Mouse (Mus musculus): ENCODE data around the gene Spats2.
"Not testable (repeated sequence)": the region's sequence is repeated elsewhere in the genome, so short reads cannot be mapped to it uniquely, and the experiment has no call there.

Spats2 gene

DNA sequence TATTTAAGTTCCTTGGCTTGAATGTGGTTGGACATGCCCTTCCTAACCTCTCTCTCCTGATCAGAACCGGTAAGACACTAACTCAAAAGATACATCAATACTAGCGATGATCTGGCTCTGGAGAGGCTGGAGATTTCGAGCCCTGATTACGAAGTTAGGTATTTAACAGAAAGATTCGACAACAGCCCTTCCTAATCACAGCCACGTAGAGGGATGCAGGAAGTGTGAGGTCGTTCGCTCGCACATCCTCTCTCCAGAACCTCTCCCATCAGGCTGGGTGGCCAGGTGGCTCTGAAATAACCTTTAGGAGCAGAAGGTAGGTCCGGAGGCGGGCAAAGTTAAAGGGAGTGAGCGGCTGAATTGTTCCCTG lies at the start of gene Spats2:
Gene Spats2, plus strand, starts transcription at position 206 of the 370 bp plus-strand sequence.
- no peak for DNase-seq (ENCODE audit: low spot score in 2 of 2)

DNA sequence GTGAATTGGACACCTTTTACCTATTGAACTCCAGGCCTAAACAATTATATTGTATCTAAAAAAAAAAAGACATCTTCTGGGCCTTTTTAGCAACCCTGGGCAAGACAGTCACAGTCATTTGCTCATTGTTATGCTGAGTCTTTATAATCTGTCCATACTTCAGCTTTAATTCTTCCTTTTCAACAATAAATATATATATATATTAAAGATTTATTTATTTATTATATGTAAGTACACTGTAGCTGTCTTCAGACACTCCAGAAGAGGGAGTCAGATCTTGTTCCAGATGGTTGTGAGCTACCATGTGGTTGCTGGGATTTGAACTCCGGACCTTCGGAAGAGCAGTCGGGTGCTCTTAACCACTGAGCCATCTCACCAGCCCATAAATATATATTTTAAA lies 49.7 kb upstream of the Spats2 start:
- DNase-seq (ENCODE audit: low spot score in 2 of 2), result not testable (repeated sequence)

DNA sequence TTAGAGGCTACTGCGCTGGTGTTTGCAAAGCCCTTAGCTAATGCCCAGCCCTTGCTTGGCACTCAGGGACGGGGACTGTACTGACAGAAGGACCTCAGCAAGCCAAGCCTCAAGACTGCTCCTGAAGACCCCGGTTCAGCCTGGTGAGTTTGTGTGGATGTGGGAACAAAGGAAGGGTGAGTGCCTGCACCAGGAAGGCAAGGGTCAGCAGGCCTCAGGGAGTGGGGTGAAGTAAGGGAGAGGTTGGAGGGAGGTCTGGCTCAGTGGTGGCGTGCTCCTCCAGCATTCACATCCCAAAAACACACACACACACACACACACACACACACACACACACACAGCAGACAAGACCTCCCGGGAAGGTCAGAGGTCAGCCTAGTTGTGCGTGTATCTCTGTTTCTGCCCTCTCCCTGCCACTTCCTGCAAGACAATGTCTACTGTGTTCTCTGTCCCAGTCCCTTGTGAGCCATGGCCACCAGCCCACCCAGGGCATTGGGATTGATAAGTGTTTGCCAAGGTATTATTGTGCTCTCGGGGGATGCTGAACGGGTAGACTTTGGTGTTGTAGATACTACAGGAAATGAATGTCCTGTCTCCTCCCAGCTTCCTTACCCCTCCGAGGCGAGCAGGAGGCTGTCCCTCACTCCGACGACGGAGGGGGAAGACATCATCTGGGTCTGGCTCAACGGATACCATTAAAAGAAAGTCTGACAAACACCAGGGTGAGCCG lies 47.4 kb upstream of the Spats2 start:
- DNase-seq (ENCODE audit: low spot score in 2 of 2), result no peak

DNA sequence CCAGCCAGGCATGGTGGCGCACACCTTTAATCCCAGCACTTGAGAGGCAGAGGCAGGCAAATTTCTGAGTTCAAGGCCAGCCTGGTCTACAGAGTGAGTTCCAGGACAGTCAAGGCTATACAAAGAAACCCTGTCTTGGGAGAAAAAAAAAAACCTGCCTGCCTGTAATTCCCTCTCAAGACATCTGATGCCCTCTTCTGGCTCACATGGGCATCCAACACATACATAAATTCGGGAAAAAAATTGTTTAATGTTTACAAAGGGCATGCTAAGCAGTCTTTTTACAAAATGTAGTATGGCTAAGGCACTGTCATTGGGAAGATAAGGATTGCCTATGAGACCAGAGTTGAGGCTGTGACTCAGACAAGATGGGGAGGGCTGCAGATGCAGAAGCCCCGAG lies 45.9 kb upstream of the Spats2 start:
- no peak for DNase-seq (ENCODE audit: low spot score in 2 of 2)

DNA sequence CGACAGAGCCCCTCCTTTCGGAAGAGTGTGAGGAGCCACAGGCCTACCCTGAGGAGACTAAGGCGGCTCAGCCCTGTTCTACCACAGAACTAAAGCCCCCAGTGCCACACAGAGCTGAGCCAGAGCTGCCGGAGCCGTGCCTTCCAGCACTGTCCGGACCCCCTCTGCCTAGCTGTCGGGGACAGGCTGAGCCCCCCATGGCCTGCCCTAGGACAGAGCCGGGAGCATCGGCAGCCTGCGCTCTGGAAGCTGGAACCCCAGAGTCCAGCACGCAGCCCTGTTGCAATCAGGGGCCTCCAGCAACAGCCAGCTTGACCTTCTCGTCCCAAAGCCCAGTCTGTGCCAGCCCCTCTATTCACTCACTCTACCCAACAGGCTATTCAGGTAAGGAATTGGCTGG lies 43.4 kb upstream of the Spats2 start:
- no peak for DNase-seq (ENCODE audit: low spot score in 2 of 2)

DNA sequence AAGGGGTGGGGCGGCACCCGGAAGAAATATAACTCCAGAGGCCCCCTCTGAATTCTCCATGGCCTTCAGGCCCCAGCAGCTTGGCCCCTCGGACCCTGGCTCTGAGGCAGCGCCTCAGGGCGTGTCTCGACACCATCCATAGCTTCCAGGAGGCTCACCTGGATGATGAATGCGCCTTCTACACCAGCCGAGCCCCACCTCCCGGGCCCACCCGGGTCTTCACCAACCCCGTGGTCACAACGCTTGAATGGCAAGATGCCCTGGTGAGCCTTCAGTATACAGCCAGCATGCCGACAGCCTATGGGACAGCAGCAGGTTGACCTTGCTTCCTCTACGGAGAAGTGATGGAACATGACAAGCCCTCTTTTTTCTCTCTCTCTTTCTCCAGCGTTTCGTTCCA lies 42.9 kb upstream of the Spats2 start:
- DNase-seq (ENCODE audit: low spot score in 2 of 2), result no peak

DNA sequence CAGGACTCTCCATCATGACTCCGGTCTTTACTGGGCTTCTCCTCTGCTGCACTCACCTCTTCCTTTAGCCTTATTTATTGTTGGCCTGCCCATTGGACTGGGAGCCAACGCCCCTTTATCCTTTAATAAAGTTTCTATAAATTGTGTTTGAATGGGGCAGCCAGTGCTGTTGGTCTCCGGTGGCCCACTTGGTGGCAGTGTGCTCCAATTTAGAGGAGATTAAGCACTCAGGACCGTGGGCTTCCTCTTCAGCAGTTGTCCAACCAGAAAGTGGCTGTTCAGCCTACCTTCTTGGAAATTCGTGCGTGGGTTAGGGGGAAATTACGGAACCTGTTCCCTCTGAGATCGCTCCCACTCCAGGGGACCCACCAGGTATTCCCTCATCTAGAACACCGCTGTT lies 42.5 kb upstream of the Spats2 start:
- DNase-seq (ENCODE audit: low spot score in 2 of 2), result no peak

DNA sequence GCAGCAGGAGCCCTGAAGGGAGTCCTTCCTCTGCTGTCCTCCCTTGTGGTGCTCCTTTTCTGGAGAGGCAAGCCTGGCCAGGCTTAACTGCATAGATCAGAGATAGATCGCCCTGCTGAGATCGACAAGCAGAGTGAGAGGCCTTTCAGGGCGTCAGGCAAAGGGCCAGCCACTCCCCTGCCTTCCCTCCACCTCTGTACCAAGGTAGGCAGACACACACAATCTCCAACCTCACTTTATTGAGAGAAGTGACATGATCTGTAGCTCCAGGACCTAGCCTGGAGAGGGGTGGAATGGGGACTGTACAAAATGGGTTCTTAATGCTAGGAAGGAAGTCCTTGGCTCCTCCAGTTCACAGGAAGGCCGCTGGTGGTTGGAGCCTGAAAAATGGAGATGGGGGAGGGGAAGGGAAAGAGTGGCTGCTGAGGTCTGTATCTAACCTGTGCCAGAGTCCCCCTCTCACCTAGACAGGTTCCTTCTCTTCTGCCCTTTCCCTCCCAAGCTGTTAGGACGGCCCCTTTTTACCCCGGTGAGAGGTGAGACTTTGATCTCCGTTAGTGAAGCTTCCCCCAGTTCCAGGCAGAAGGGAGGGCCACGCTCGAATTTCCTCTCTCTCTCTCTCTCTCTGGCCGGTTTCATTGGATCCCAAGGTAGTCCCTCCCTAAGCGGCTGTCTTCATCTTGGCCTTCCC lies 41.7 kb upstream of the Spats2 start:
- DNase-seq (ENCODE audit: low spot score in 2 of 2), result no peak

DNA sequence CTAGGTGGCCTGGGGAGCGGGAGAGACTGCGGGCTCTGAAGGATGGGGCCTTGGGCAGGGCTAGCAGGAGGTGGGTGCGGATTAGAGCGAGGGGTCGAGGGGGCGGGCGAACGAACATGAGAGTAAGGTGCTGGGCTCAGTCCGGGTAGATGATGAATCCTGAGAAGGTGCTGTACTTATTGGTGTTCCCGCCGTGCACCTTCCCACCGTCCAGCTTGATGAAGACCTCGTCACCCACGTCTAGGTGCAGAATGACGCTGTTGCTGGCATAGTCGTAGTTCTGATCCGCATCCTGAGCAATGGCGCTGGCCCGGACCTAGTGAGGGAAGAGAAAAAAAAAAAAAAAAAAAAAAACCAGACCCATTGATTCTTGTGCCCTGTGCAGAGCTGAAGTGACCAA lies 41.1 kb upstream of the Spats2 start:
- DNase-seq (ENCODE audit: low spot score in 2 of 2), result no peak

DNA sequence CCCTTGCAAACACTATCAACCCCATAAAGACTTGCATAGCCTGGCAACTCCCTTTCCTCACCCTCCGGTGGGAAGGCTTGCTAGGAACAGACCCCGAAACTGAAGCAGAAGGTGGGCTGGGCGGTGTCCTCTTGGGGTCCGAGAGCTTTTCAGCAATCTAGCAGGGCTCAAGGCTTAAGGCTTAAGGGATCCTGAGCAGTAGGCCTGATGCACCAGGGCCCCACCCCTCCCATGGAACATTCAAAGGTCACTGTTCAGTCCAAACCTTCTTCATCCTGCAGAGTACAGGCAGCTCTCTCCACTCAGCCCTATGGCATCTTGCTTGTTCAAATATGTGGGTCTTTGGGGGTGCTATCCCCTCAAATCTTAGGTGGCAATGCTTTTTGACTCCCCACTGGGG lies 39.7 kb upstream of the Spats2 start:
- no peak for DNase-seq (ENCODE audit: low spot score in 2 of 2)

DNA sequence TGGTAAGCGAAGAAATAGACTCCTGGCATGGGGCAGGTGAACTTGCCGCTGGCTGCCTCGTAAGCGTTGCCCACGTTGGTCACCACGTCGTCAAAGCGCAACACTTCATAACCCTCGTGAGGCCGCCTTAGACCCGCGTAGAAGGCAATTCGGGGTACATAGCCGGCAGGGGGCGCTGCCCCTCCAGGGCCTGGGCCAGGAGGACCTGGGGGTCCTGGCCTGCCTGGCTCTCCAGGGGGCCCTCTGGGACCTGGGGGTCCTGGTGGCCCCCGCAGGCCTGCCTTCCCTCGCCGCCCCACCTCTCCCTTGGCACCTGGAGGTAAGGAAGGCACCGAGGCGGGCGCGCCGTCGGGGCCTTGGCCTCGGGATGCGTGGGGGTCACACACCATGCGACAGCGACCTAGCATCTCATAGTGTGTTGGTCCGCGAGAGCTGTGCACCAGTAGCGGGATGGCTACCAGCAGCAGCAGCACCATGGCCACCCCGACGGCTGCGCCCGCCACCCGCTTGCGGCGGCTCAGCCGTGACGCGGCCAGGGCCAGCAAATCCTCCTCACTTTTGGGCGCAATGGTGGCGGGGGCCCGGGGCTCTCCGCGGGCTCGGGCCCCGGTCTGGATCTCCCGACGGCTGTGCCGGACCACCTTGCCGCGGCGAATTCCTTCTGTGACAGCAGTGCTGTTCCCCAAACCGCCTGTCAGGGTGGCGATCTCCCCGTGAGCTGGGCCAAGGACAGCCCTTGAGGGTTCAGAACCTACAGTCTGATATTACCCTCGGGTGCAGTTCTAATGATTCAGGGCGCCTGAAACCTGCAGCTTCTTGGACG lies 38.3 kb upstream of the Spats2 start, which contains the start of gene C1ql4:
Gene C1ql4, minus strand, starts transcription at position 565 of the 823 bp plus-strand sequence.
- DNase-seq (ENCODE audit: low spot score in 2 of 2), result peak in 1 of 2 experiments; percentile 49

DNA sequence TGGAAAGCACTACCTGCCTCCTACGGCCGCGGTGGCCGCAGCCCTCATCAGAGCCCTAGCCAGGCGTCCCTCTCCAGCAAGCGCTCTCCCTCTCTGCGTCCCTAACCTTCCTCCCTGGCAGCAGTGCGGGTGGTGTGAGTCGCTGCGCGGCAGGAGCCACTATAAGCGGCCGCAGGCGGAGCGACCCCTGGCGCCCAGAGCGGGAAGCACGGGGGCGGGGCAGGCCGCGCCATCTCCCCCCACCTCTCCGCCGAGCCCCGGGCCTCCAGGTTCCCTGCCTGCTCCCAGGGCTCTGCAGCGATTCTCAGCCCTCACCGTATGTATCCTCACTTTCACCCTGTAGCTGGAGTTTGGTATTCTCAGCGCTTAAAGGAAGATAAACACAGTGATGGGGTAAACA lies 37.4 kb upstream of the Spats2 start:
- DNase-seq (ENCODE audit: low spot score in 2 of 2), result peak; percentile 61 to 79

DNA sequence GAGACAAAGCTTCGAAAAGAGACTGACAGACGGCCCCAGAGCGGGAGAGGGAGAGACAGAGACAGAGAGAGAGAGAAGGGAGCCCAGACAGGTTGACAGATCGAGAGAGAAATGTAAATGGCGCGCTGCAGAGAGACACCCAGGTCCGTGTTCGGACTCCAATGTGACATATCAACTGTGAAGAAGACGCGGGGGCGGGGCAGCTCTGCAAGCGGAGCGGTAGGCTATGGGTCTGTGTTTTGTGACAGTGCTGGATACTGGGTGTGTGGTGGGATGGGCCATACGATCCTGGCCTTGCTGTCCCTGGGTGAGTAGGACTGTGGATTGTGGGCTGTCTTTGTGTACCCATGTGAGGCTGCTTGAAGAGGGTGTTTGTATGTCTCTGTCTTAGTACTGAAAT lies 36.6 kb upstream of the Spats2 start:
- no peak for DNase-seq (ENCODE audit: low spot score in 2 of 2)

DNA sequence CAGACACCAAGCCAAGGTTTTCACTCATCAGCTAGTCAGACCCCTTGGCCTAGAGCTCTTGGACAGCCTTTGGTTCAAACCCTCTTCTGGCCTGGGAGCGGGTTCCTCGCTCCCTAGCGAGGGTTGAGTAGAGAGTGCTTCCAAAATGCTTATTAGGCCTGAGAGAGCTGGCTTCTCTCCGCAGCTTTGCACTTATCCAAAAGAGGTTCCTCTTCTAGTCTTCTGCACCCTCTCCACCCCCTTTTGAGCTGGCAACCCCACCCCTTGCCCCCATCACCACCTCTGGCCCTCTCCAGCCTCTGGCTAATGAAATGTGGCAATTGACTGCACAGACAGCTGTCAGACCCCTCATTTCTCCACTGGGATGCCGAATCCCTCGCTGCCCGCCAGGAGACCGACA lies 32.8 kb upstream of the Spats2 start, which contains the start of gene Dnajc22:
Gene Dnajc22, plus strand, starts transcription at position 301 of the 400 bp plus-strand sequence.
- no peak for DNase-seq (ENCODE audit: low spot score in 2 of 2)

DNA sequence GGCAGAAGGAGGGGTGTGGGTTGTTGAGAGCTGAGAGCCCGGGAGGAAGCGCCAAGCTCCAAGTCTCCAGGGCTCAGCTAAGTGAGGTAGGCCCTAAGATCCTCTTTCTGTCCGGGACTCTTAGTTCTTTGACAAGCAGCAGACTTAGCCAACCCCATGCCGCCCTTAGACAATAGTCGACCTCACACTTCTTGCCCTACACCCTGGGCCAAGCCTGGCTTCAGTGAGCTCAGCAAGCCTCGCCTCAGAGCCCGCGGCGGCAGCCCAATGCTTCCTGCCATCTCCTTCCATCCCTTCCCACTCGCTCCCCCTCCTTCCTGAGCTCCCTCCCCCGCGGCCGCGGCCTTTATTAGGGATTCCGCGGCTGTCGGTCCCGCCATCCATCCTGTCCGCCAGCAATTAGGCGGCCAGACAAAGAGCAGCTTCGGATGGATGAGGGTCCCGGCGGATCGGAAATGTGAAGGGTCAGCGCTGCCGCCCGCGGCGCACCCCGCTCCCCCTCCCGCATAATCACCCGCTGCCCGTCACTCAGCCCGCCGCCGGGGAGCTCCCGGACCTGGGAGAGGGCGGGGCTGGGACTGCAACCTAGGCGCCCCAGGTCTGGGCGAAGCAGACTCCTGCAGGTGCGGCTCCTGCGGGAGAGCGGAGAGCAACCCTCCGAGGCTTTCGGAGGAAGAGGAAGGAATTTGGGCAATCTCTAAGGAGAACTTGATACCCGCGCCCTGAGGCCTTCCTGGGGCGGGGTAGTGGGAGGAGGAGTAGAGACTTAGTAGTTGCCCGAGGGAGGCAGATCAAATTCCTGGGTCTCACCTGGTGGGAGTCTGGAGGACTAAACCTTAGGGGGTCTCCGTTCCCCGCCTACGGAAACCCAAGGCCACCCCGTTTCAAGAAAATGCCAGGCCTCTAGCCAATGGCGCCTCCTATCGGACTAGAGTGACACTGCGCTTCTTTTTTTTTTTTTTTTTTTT lies 32.1 kb upstream of the Spats2 start:
- DNase-seq (ENCODE audit: low spot score in 2 of 2), result no peak

DNA sequence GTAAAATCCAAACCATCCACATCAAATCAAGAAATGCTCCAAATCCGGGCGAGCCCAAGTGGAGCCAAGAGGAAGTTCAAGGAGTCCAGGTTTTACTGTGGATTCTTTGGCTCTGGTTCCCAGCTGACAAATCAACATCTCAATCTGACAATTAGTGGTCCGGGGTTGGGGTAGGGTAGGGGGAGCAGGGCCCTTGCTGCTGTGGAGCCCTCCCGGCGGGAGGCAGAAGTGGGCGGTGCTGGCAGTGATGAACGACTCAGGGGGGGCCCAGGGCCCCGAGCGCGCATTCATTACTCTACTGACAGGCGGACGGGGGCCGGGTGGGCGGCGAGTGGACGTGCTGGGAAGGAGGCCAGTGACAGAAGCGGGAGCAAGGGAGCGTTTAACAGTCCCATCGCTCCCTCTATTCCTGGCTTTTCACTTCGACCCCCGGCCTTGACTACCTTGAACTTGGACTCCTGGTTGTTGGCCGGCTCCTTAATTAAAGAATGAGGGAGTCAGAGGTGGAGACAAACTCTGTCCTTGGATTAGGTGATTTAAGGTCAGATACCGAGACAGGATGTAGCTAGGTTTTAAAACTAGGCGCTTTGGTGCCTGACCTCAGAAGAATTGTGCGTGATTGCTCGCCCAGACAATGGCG lies 31.0 kb upstream of the Spats2 start:
- DNase-seq (ENCODE audit: low spot score in 2 of 2), result no peak

DNA sequence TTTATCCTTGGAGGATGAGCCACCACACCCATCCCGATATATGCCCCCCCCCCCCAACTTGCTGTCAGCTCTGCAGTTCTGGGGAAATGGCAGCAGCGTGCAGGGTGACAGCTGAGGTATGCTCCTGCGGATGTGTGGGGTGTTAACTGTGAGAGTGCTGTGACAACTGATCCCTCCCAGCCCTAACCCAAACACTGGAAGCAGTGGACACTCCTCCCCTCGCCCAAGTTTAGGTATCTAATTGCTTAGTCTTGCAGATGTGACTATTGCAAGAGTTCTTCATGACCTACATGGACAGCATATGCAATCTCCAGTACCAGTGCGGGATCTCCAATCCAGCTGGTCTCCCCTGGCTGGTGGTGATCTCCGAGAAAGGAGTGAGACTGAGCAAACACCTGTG lies 30.4 kb upstream of the Spats2 start:
- no peak for DNase-seq (ENCODE audit: low spot score in 2 of 2)

DNA sequence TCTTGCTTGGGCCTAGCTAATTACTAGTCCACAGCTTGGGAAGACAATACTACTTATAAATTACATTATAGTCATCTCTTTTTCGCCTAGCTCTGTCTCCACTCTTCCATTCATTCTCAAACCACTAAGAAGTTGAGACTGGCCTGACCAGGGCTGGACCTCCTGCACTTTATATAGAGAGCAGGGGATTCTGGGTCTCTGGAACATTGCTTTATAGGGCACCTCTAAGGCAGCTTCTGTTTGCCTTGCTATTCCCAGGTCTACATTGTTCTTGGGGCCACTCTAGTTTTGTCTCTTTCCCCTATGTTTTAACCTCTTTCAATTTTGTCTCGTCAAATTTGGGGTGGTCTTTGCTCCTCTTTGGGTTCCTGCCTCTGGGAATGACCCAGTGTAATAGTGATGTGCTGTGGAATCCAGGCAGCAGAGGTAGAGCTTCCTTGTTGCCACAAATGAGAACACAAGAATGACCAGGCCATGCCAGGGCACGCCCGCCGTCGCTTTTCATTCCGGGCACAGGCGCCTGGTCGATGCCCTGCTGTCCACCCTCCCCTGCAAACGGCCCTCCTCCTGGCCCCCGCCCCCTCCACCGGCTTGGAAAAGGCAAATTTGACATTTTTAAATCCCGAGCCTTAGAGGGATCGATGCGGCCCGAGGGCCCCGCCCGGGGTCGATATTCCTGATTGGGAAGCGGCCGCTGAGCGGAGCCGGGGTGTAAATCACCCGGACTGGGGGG lies 29.5 kb upstream of the Spats2 start:
- DNase-seq (ENCODE audit: low spot score in 2 of 2), result no peak

DNA sequence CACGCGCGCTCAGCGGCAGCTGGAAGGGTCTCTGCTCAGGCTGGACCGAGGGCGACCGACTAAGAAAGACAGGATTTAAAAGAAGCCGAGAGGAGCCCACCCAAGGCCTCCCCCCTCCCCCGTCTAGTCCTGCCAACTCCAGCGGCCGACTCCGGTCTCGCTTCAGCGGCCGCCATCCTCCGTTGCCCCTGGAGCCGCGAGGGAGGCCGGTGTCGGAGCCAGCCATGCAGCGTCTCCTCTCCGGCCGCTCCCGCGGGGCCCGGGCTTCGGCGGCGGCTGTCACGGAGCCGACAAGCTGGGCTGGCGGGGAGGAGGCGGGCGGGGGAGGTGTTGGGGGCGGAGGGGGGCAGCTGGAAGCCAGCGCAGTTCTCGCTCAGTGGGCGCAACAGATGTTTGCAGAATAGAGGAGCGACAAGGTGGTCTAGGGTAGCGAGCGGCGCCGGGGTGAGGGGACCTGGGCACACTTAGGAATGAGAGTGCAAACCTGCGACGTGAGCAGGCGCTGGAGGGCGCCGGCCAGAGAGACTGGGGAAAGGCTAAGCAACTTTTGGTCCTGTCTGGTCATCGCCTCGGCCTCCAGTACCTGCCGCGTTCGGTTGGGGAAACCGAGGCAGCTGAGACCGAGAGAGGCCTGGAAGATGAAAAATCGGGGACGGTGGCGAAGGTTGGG lies 28.8 kb upstream of the Spats2 start:
- no peak for DNase-seq (ENCODE audit: low spot score in 2 of 2)

Data from natural killer cell, adult 2 months (primary cell).